16 mouse cellular contexts compared by ENCODE assay signal in genomic region chr3:21495651-21496050, GRCm38 (mm10).
A peak's percentile ranks its signal among the peaks of the same experiment; 100 is the strongest.
DNase-seq lines count a peak whose midpoint lies in the region; ATAC-seq and TF ChIP-seq lines count a peak whose summit lies in the region.
"Had no signal": no experiment of that assay in that cellular context is flagged by ENCODE, and none has a peak within 500 bp of the region (broad histone marks: within the 10 kb centered on the region; RNA-seq: fewer than 3 reads in every experiment).

No protein-coding gene starts in this region.

- H3K4me1 ChIP-seq in forebrain, embryonic 12.5 days: peaks cover 9% of the 10 kb centered on the region
- peaks cover 9% of the 10 kb centered on the region for H3K4me1 ChIP-seq in forebrain, postnatal 0 days (ENCODE audit: insufficient read depth)
- H3K4me1 ChIP-seq in kidney, postnatal 0 days (replicated peaks; ENCODE audit: insufficient read depth, low read length): no peaks in the 10 kb centered on the region
- H3K4me1 ChIP-seq in limb, embryonic 11.5 days (ENCODE audit: control insufficient read depth, insufficient read depth, low read length): no peaks in the 10 kb centered on the region; the same call in 1 of the 2 replicates
- no peaks in the 10 kb centered on the region for H3K4me1 ChIP-seq in hindbrain, embryonic 11.5 days (replicated peaks; ENCODE audit: control insufficient read depth, insufficient read depth, low read length)
- H3K4me1 ChIP-seq: embryonic facial prominence, embryonic 12.5 days had no signal

- no peak for TF ChIP-seq CTCF in forebrain, postnatal 0 days (IDR thresholded peaks at IDR 0.05; ENCODE audit: low read depth)
- TF ChIP-seq CTCF in kidney, postnatal 0 days (IDR thresholded peaks at IDR 0.05; ENCODE audit: low read depth): no peak
- TF ChIP-seq CTCF in Patski (IDR thresholded peaks at IDR 0.05): no peak

- H3K4me2 ChIP-seq in forebrain, embryonic 12.5 days: no peak overlapping the region
- no peak overlapping the region for H3K4me2 ChIP-seq in forebrain, postnatal 0 days (ENCODE audit: low read depth)
- no peak overlapping the region for H3K4me2 ChIP-seq in kidney, postnatal 0 days (ENCODE audit: low read length)
- no peak overlapping the region for H3K4me2 ChIP-seq in limb, embryonic 11.5 days (ENCODE audit: low read depth, severe bottlenecking)
- no peak overlapping the region for H3K4me2 ChIP-seq in hindbrain, embryonic 11.5 days (replicated peaks; ENCODE audit: low read depth, low read length)
- H3K4me2 ChIP-seq: embryonic facial prominence, embryonic 12.5 days; neural tube, embryonic 12.5 days had no signal

- DNase-seq in forebrain, postnatal 0 days: no peak
- DNase-seq in kidney, postnatal 0 days (ENCODE audit: low spot score): peak; percentile 14
- DNase-seq in kidney, adult 18-20 months: no peak
- no peak for DNase-seq in Patski (ENCODE audit: low read depth, low spot score)
- peak; percentile 45 for DNase-seq in limb, embryonic 11.5 days (ENCODE audit: low spot score)
- no peak for DNase-seq in hindbrain, embryonic 11.5 days (ENCODE audit: low spot score)
- DNase-seq in thymus, postnatal 10 days (ENCODE audit: low spot score in 2 of 2): no peak
- DNase-seq: adrenal gland, adult 8-10 months; cerebellum, adult 11-12 months; layer of hippocampus, adult 9-11 months; liver; lung, adult 18-20 months; right cerebral cortex, postnatal 25 days had no signal

- in situ Hi-C loops in Patski (cut with MboI; ENCODE audit: low pct_unique_long_range_greater_than_20kb): no loop called here

- no peak overlapping the region for H3K9ac ChIP-seq in forebrain, embryonic 12.5 days
- H3K9ac ChIP-seq in forebrain, postnatal 0 days: no peak overlapping the region
- no peak overlapping the region for H3K9ac ChIP-seq in kidney, postnatal 0 days (ENCODE audit: low read depth, low read length)
- H3K9ac ChIP-seq in limb, embryonic 11.5 days (ENCODE audit: low read length): no peak overlapping the region
- H3K9ac ChIP-seq in hindbrain, embryonic 11.5 days (ENCODE audit: low read depth, low read length): no peak overlapping the region
- H3K9ac ChIP-seq: embryonic facial prominence, embryonic 12.5 days; neural tube, embryonic 12.5 days had no signal

- no peak for ATAC-seq in forebrain, embryonic 12.5 days (ENCODE audit: low FRiP score)
- ATAC-seq in forebrain, postnatal 0 days: no peak
- no peak for ATAC-seq in kidney, postnatal 0 days (replicated peaks; ENCODE audit: low FRiP score, low read depth)
- ATAC-seq in Patski: peak; percentile 7
- no peak for ATAC-seq in limb, embryonic 11.5 days (ENCODE audit: insufficient number of reproducible peaks, low FRiP score, low TSS enrichment, low read depth)
- no peak for ATAC-seq in hindbrain, embryonic 11.5 days (ENCODE audit: low FRiP score)

- no peaks in the 10 kb centered on the region for H3K9me3 ChIP-seq in forebrain, embryonic 12.5 days
- no peaks in the 10 kb centered on the region for H3K9me3 ChIP-seq in forebrain, postnatal 0 days (ENCODE audit: low read length)
- H3K9me3 ChIP-seq in kidney, postnatal 0 days (replicated peaks; ENCODE audit: low read length): no peaks in the 10 kb centered on the region
- no peaks in the 10 kb centered on the region for H3K9me3 ChIP-seq in limb, embryonic 11.5 days (ENCODE audit: control insufficient read depth, low read length)
- no peaks in the 10 kb centered on the region for H3K9me3 ChIP-seq in hindbrain, embryonic 11.5 days (ENCODE audit: control insufficient read depth, low read length)
- H3K9me3 ChIP-seq: embryonic facial prominence, embryonic 12.5 days; neural tube, embryonic 12.5 days had no signal

- no peaks in the 10 kb centered on the region for H3K27me3 ChIP-seq in forebrain, embryonic 12.5 days
- H3K27me3 ChIP-seq in forebrain, postnatal 0 days (ENCODE audit: insufficient read depth, low read length): no peaks in the 10 kb centered on the region
- H3K27me3 ChIP-seq in kidney, postnatal 0 days (ENCODE audit: insufficient read depth, low read length): no peaks in the 10 kb centered on the region
- no peaks in the 10 kb centered on the region for H3K27me3 ChIP-seq in Patski
- no peaks in the 10 kb centered on the region for H3K27me3 ChIP-seq in limb, embryonic 11.5 days (ENCODE audit: control insufficient read depth, insufficient read depth, low read length)
- no peaks in the 10 kb centered on the region for H3K27me3 ChIP-seq in hindbrain, embryonic 11.5 days (ENCODE audit: control insufficient read depth, insufficient read depth, low read length)
- H3K27me3 ChIP-seq: embryonic facial prominence, embryonic 12.5 days; neural tube, embryonic 12.5 days had no signal

- H3K27ac ChIP-seq in forebrain, embryonic 12.5 days: 0 out of 2 replicates have a peak overlapping the region, but pooled peaks have one; percentile 31
- H3K27ac ChIP-seq in forebrain, postnatal 0 days (ENCODE audit: low read depth, low read length): no peak overlapping the region
- H3K27ac ChIP-seq in kidney, postnatal 0 days: no peak overlapping the region
- no peak overlapping the region for H3K27ac ChIP-seq in limb, embryonic 11.5 days (replicated peaks; ENCODE audit: low read depth, low read length)
- H3K27ac ChIP-seq in hindbrain, embryonic 11.5 days (ENCODE audit: low read depth, low read length): no peak overlapping the region
- H3K27ac ChIP-seq: embryonic facial prominence, embryonic 12.5 days; neural tube, embryonic 12.5 days had no signal

- POLR2A ChIA-PET in Patski (lab: Charles Lee): interaction anchor here (0.5 kb wide), 1 partner anchor 45 kb away, joined by 6 read pairs; no protein-coding TSS in a partner anchor

- H3K4me3 ChIP-seq in forebrain, embryonic 12.5 days (replicated peaks): no peak overlapping the region
- no peak overlapping the region for H3K4me3 ChIP-seq in forebrain, postnatal 0 days (ENCODE audit: low read depth, low read length)
- H3K4me3 ChIP-seq in kidney, postnatal 0 days (replicated peaks; ENCODE audit: low read depth, low read length): no peak overlapping the region
- H3K4me3 ChIP-seq in limb, embryonic 11.5 days (ENCODE audit: low read depth, low read length): no peak overlapping the region
- no peak overlapping the region for H3K4me3 ChIP-seq in hindbrain, embryonic 11.5 days (ENCODE audit: low read depth, low read length)
- H3K4me3 ChIP-seq: embryonic facial prominence, embryonic 12.5 days; neural tube, embryonic 12.5 days had no signal

- no peaks in the 10 kb centered on the region for H3K36me3 ChIP-seq in forebrain, embryonic 12.5 days (replicated peaks)
- no peaks in the 10 kb centered on the region for H3K36me3 ChIP-seq in forebrain, postnatal 0 days (ENCODE audit: insufficient read depth)
- H3K36me3 ChIP-seq in kidney, postnatal 0 days (ENCODE audit: insufficient read depth, low read length): no peaks in the 10 kb centered on the region
- no peaks in the 10 kb centered on the region for H3K36me3 ChIP-seq in limb, embryonic 11.5 days (ENCODE audit: control insufficient read depth, insufficient read depth, low read length)
- no peaks in the 10 kb centered on the region for H3K36me3 ChIP-seq in hindbrain, embryonic 11.5 days (ENCODE audit: control insufficient read depth, insufficient read depth, low read length)
- H3K36me3 ChIP-seq: embryonic facial prominence, embryonic 12.5 days; neural tube, embryonic 12.5 days had no signal

- CTCF ChIA-PET in Patski (lab: Charles Lee): no interaction called here

- 78% methylated on average over 5 of the region's 5 CpGs for WGBS in forebrain, embryonic 12.5 days
- WGBS in forebrain, postnatal 0 days: 47% methylated on average over 5 of the region's 5 CpGs
- WGBS in kidney, postnatal 0 days: 60% methylated on average over 5 of the region's 5 CpGs
- 38% methylated on average over 5 of the region's 5 CpGs for WGBS in limb, embryonic 11.5 days
- WGBS in hindbrain, embryonic 11.5 days: 83% methylated on average over 5 of the region's 5 CpGs

Comparison
In these comparisons a context has a peak if more than half of its experiments do, and no peak if none do; other contexts are left out.
1. DNase-seq: peak in kidney, postnatal 0 days (single experiment) and limb, embryonic 11.5 days (single experiment); none in forebrain, postnatal 0 days (single experiment), kidney, adult 18-20 months (single experiment), Patski (single experiment), hindbrain, embryonic 11.5 days (single experiment) and thymus, postnatal 10 days (0 of 2).